8 mouse cellular contexts compared by ENCODE assay signal in genomic region chr12:51691845-51692632, GRCm38 (mm10). TPM values are rescaled to one million over a fixed set of nuclear protein-coding genes. Genes with fewer than 3 reads are reported as not detected.
A peak's percentile ranks its signal among the peaks of the same experiment; 100 is the strongest.
DNase-seq lines count a peak whose midpoint lies in the region; ATAC-seq lines count a peak whose summit lies in the region.

Strn3 (minus strand) TSS chr12:51691897.

- peak; percentile 99 for DNase-seq in adrenal gland, adult (ENCODE audit: inconsistent age in 2 of 2, low spot score in 1 of 2)
- DNase-seq in embryo, embryonic 10.5 days (ENCODE audit: low spot score): peak; percentile 97
- DNase-seq in gastrocnemius, postnatal 14 days: peak; percentile 97
- peak; percentile 95 to 98 for DNase-seq in left cerebral cortex, postnatal 10 days (ENCODE audit: extremely low spot score in 1 of 2, low spot score in 2 of 2)
- DNase-seq in right cerebral cortex, postnatal 25 days: peak; percentile 96
- DNase-seq in urinary bladder, postnatal 4 days (ENCODE audit: low spot score in 2 of 2): peak; percentile 96

- intact Hi-C loops in gastrocnemius, postnatal 14 days (cut with DNase I; ENCODE audit: low total_unique reads): no loop called here
- intact Hi-C loops in left cerebral cortex, postnatal 10 days (cut with DNase I): no loop called here

- ATAC-seq in inflammation-experienced regulatory T-cells, adult 6 months: peak; percentile 86
- ATAC-seq in megakaryocyte-erythroid progenitor cell, adult 5-6 weeks (replicated peaks; ENCODE audit: low FRiP score, low TSS enrichment, poor library complexity, severe bottlenecking): peak; percentile 92

RNA-seq across cellular contexts. Expression of gene Strn3, which starts in this region (rescaled TPM):
- 100 to 1,000 TPM; 109 to 115 TPM for total RNA-seq in gastrocnemius, postnatal 14 days (2021)
- polyA plus RNA-seq in inflammation-experienced regulatory T-cells, adult 6 months (2017; shearing (Covaris generic)): 10 to 100 TPM; 16.4 to 28.4 (median 27.7) TPM
- total RNA-seq in left cerebral cortex, postnatal 10 days (2021): 10 to 100 TPM; 79.3 to 81.5 TPM
- total RNA-seq in megakaryocyte-erythroid progenitor cell, adult 5-6 weeks (2014; fragmentation: Nextera tagmentation): 40.2 and 46.4 TPM in 2 replicates
- 60.6 and 67.3 TPM in 2 replicates for total RNA-seq in megakaryocyte-erythroid progenitor cell, adult 5-6 weeks (2017)

Comparison
In these comparisons a context has a peak if more than half of its experiments do, and no peak if none do; other contexts are left out.
1. Peak in every context shown above with its lines: DNase-seq and ATAC-seq.